Mouse (Mus musculus) erythroblast, embryonic 14.5 days (primary cell): Measurements from ENCODE around the gene Rngtt. TPM values are rescaled to one million over a fixed set of nuclear protein-coding genes. Genes with fewer than 3 reads are reported as not detected.

Experiments used
- H3K27me3 ChIP-seq: 2 replicates; pipeline ENCODE4 v1.6.1; 2012; ENCODE audit warnings: inconsistent platforms; ENCODE audit not compliant: control insufficient read depth
- H3K36me3 ChIP-seq: 2 replicates; pipeline ENCODE4 v1.6.1; 2012; ENCODE audit warnings: mild to moderate bottlenecking, inconsistent platforms; ENCODE audit not compliant: control insufficient read depth
- H3K4me1 ChIP-seq: 2 replicates; pipeline ENCODE4 v1.6.1; 2012; ENCODE audit warnings: inconsistent platforms; ENCODE audit not compliant: control insufficient read depth
- H3K4me3 ChIP-seq: replicated peaks from 2 replicates; pipeline ENCODE3; 2012; ENCODE audit warnings: moderate library complexity, mild to moderate bottlenecking, inconsistent platforms
- H3K9me3 ChIP-seq: 2 replicates; pipeline ENCODE4 v1.6.1; 2012; ENCODE audit warnings: low read length, inconsistent platforms, mixed read lengths; ENCODE audit not compliant: control insufficient read depth
- GATA1 ChIP-seq: IDR thresholded peaks from 2 replicates; pipeline ENCODE4 v1.6.1; 2012; ENCODE audit warnings: low read length, inconsistent platforms, mixed read lengths
- TAL1 ChIP-seq: IDR thresholded peaks from 3 replicates; pipeline ENCODE4 v1.6.1; 2012; ENCODE audit warnings: low read length, inconsistent platforms, mixed read lengths
- polyA plus RNA-seq: library from polyadenylated mRNA; stranded (reverse); fragments of >175 nt; gene quantifications from 2 replicates; pipeline ENCODE4 v1.2.3, GENCODE M21; 2012

Gene Rngtt
- polyA plus RNA-seq, 1 experiment: 0.71 TPM

GRCm38 (mm10) chr4:33545577-33545879, 235.4 kb downstream of the Rngtt start:
- Histone ChIP-seq H3K36me3 (no peaks in the 10 kb centered on the region), H3K27me3 (no peaks in the 10 kb centered on the region), H3K4me1 (no peaks in the 10 kb centered on the region), H3K4me3 (no peak overlapping the region), H3K9me3 (no peaks in the 10 kb centered on the region)
- TF ChIP-seq GATA1: no peak
- no peak for TF ChIP-seq TAL1

GRCm38 (mm10) chr4:33546278-33546677, 236.2 kb downstream of the Rngtt start:
- no peak overlapping the region for H3K4me3 ChIP-seq
- TF ChIP-seq TAL1 (no peak), GATA1 (no peak)
- H3K9me3 ChIP-seq: no peaks in the 10 kb centered on the region
- H3K4me1 ChIP-seq: no peaks in the 10 kb centered on the region
- no peaks in the 10 kb centered on the region for H3K27me3 ChIP-seq
- no peaks in the 10 kb centered on the region for H3K36me3 ChIP-seq

- no peak overlapping the region for H3K4me3 ChIP-seq
- H3K36me3 ChIP-seq: no peaks in the 10 kb centered on the region
- no peaks in the 10 kb centered on the region for H3K27me3 ChIP-seq
- H3K9me3 ChIP-seq: no peaks in the 10 kb centered on the region
- H3K4me1 ChIP-seq: no peaks in the 10 kb centered on the region
- TF ChIP-seq GATA1 (no peak), TAL1 (no peak)
These were observed 237.3 kb downstream of the Rngtt start for GRCm38 (mm10) chr4:33547315-33547929.

- Histone ChIP-seq H3K9me3 (no peaks in the 10 kb centered on the region), H3K27me3 (peaks cover 3% of the 10 kb centered on the region; the same call in 1 of the 2 replicates), H3K4me3 (no peak overlapping the region), H3K36me3 (no peaks in the 10 kb centered on the region), H3K4me1 (no peaks in the 10 kb centered on the region)
- TF ChIP-seq TAL1 (no peak), GATA1 (no peak)
These were observed 239.5 kb downstream of the Rngtt start for GRCm38 (mm10) chr4:33549606-33550005.

Other genes with a start within 250 kb of the Rngtt start
- not detected in 2 replicates for gene Gabrr2, start 247.3 kb upstream of the Rngtt start, polyA plus RNA-seq
- 0.01 TPM in 1 of 2 replicates, not detected in the other for gene Gabrr1, start 177.8 kb upstream of the Rngtt start, polyA plus RNA-seq
- gene Pm20d2, start 120.6 kb upstream of the Rngtt start, polyA plus RNA-seq: not detected in 2 replicates
- gene Srsf12, start 101.3 kb upstream of the Rngtt start, polyA plus RNA-seq: not detected in 2 replicates
- gene Pnrc1, start 20.1 kb upstream of the Rngtt start, polyA plus RNA-seq: 68.6 and 79.6 TPM in 2 replicates